Mouse (Mus musculus): ENCODE results near the gene Atp6v0e2. TPM values are rescaled to one million over a fixed set of nuclear protein-coding genes. Genes with fewer than 3 reads are reported as not detected.

Gene Atp6v0e2
- 31.2 TPM for polyA plus RNA-seq (2014; fragmentation: Illumina TruSeq; extraction: RNeasy Lipid Tissue Mini Kit (QIAGEN cat#74804); ENCODE audit: low read depth, low replicate concordance)

GRCm38 (mm10) chr6:48537105-48537954, at the start of gene Atp6v0e2:
Gene Atp6v0e2, plus strand, starts transcription at chr6:48537615.

GRCm38 (mm10) chr6:48554280-48555103, 17.1 kb downstream of the Atp6v0e2 start, which contains the start of gene Lrrc61:
Gene Lrrc61, plus strand, starts transcription at chr6:48554796.

GRCm38 (mm10) chr6:48572572-48573061, 35.2 kb downstream of the Atp6v0e2 start, which contains the start of gene Rarres2:
Gene Rarres2, minus strand, starts transcription at chr6:48572789.

GRCm38 (mm10) chr6:48589194-48589750, 51.9 kb downstream of the Atp6v0e2 start, which contains the start of gene Gm45021:
Gene Gm45021, plus strand, starts transcription at chr6:48589610.

Other genes starting within 250 kb of the Atp6v0e2 start
- 3.2 TPM for gene Krba1, start 142.0 kb upstream of the Atp6v0e2 start, polyA plus RNA-seq (2014; fragmentation: Illumina TruSeq; extraction: RNeasy Lipid Tissue Mini Kit (QIAGEN cat#74804); ENCODE audit: low read depth, low replicate concordance)
- gene Zfp467, start 91.8 kb upstream of the Atp6v0e2 start, polyA plus RNA-seq (2014; fragmentation: Illumina TruSeq; extraction: RNeasy Lipid Tissue Mini Kit (QIAGEN cat#74804); ENCODE audit: low read depth, low replicate concordance): 15.8 TPM
- gene Sspo, start 89.4 kb upstream of the Atp6v0e2 start, polyA plus RNA-seq (2014; fragmentation: Illumina TruSeq; extraction: RNeasy Lipid Tissue Mini Kit (QIAGEN cat#74804); ENCODE audit: low read depth, low replicate concordance): not detected
- 6.0 TPM for gene Lrrc61, start 17.2 kb downstream of the Atp6v0e2 start, polyA plus RNA-seq (2014; fragmentation: Illumina TruSeq; extraction: RNeasy Lipid Tissue Mini Kit (QIAGEN cat#74804); ENCODE audit: low read depth, low replicate concordance)
- gene Rarres2, start 35.2 kb downstream of the Atp6v0e2 start, polyA plus RNA-seq (2014; fragmentation: Illumina TruSeq; extraction: RNeasy Lipid Tissue Mini Kit (QIAGEN cat#74804); ENCODE audit: low read depth, low replicate concordance): 4.4 TPM
- gene Gm45021, start 52.0 kb downstream of the Atp6v0e2 start, polyA plus RNA-seq (2014; fragmentation: Illumina TruSeq; extraction: RNeasy Lipid Tissue Mini Kit (QIAGEN cat#74804); ENCODE audit: low read depth, low replicate concordance): not detected
- gene Repin1, start 56.3 kb downstream of the Atp6v0e2 start, polyA plus RNA-seq (2014; fragmentation: Illumina TruSeq; extraction: RNeasy Lipid Tissue Mini Kit (QIAGEN cat#74804); ENCODE audit: low read depth, low replicate concordance): 8.8 TPM
- not detected for gene Gm44965, start 56.3 kb downstream of the Atp6v0e2 start, polyA plus RNA-seq (2014; fragmentation: Illumina TruSeq; extraction: RNeasy Lipid Tissue Mini Kit (QIAGEN cat#74804); ENCODE audit: low read depth, low replicate concordance)
- 0.32 TPM for gene Zfp775, start 64.4 kb downstream of the Atp6v0e2 start, polyA plus RNA-seq (2014; fragmentation: Illumina TruSeq; extraction: RNeasy Lipid Tissue Mini Kit (QIAGEN cat#74804); ENCODE audit: low read depth, low replicate concordance)
- 3.0 TPM for gene AI854703, start 89.1 kb downstream of the Atp6v0e2 start, polyA plus RNA-seq (2014; fragmentation: Illumina TruSeq; extraction: RNeasy Lipid Tissue Mini Kit (QIAGEN cat#74804); ENCODE audit: low read depth, low replicate concordance)
- gene Gimap8, start 109.6 kb downstream of the Atp6v0e2 start, polyA plus RNA-seq (2014; fragmentation: Illumina TruSeq; extraction: RNeasy Lipid Tissue Mini Kit (QIAGEN cat#74804); ENCODE audit: low read depth, low replicate concordance): 46.0 TPM
- gene Gimap9, start 138.5 kb downstream of the Atp6v0e2 start, polyA plus RNA-seq (2014; fragmentation: Illumina TruSeq; extraction: RNeasy Lipid Tissue Mini Kit (QIAGEN cat#74804); ENCODE audit: low read depth, low replicate concordance): 44.6 TPM
- gene Gimap4, start 146.9 kb downstream of the Atp6v0e2 start, polyA plus RNA-seq (2014; fragmentation: Illumina TruSeq; extraction: RNeasy Lipid Tissue Mini Kit (QIAGEN cat#74804); ENCODE audit: low read depth, low replicate concordance): 123 TPM
- 57.0 TPM for gene Gimap6, start 170.6 kb downstream of the Atp6v0e2 start, polyA plus RNA-seq (2014; fragmentation: Illumina TruSeq; extraction: RNeasy Lipid Tissue Mini Kit (QIAGEN cat#74804); ENCODE audit: low read depth, low replicate concordance)
- not detected for gene Gm28053, start 181.0 kb downstream of the Atp6v0e2 start, polyA plus RNA-seq (2014; fragmentation: Illumina TruSeq; extraction: RNeasy Lipid Tissue Mini Kit (QIAGEN cat#74804); ENCODE audit: low read depth, low replicate concordance)
- gene Gimap7, start 181.0 kb downstream of the Atp6v0e2 start, polyA plus RNA-seq (2014; fragmentation: Illumina TruSeq; extraction: RNeasy Lipid Tissue Mini Kit (QIAGEN cat#74804); ENCODE audit: low read depth, low replicate concordance): not detected
- 2.9 TPM for gene Gimap1, start 201.4 kb downstream of the Atp6v0e2 start, polyA plus RNA-seq (2014; fragmentation: Illumina TruSeq; extraction: RNeasy Lipid Tissue Mini Kit (QIAGEN cat#74804); ENCODE audit: low read depth, low replicate concordance)
- gene Gimap5, start 208.6 kb downstream of the Atp6v0e2 start, polyA plus RNA-seq (2014; fragmentation: Illumina TruSeq; extraction: RNeasy Lipid Tissue Mini Kit (QIAGEN cat#74804); ENCODE audit: low read depth, low replicate concordance): 5.1 TPM
- gene Gimap3, start 233.2 kb downstream of the Atp6v0e2 start, polyA plus RNA-seq (2014; fragmentation: Illumina TruSeq; extraction: RNeasy Lipid Tissue Mini Kit (QIAGEN cat#74804); ENCODE audit: low read depth, low replicate concordance): 1.5 TPM

Data from kidney, adult 10 weeks (tissue).